Mouse (Mus musculus) c-Kit-positive CD71-positive TER-119-positive erythroid progenitor cells, embryonic 14.5 days (primary cell): ENCODE measurements around the gene Gpn2.

Experiments
- DNase-seq: peaks from one replicate; pipeline ENCODE4 v3.0.0-alpha.2; 2013; ENCODE audit warnings: low spot score

Gene Gpn2

DNA sequence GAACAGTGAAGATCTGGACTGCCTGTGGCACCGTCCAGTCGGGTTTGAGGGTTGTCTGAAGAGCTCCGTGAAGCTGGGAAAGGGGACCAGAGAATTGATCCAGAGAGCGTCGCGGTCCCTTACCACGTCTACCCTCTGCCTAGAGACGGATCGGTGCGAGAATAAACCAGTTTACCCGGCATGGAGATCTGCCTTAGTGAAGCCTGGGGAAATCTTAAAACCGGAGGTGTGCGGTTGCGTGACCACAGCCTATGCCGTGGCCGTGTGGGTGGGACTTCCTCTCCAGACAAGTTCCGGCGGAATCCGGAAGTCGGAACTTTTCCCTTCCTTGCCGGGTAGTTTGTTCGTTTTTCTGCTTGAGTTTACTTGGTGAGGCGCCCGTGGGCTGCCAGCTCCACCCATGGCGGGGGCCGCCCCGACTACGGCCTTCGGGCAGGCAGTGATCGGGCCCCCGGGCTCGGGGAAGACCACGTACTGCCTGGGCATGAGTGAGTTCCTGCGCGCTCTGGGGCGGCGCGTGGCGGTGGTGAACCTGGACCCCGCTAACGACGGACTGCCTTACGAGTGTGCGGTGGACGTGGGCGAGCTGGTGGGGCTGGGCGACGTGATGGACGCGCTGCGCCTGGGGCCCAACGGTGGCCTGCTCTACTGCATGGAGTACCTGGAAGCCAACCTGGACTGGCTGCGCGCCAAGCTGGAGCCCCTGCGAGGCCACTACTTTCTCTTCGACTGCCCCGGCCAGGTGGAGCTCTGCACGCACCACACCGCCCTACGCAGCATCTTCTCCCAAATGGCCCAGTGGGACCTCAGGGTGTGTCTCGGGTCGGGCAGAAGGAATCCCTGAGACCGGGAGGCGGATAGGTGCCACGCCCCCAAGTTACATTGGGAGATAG lies at the start of gene Gpn2:
Gene Gpn2 (plus strand): TSS at position 304 of the 893 bp plus-strand sequence.
- DNase-seq = peak; percentile 80

DNA sequence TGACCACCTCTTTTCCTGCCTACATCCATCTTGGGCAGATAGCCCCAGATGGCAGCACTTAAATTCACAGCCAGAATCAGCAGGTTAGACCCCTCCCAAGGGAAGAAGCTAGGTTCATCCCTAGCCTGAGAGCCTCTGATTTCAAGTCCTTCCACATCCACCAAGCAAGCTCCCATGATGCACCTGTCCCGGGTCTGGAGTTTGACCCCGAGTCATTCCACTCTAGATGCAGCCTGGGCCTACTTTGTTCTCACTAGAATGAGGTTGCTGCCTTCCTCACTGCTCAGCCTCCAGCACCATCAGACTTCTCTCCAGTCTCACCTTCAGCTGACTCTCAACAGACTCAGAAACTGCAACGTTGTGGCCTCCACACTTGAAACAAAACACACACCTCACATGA lies 48.1 kb upstream of the Gpn2 start:
- no peak for DNase-seq

DNA sequence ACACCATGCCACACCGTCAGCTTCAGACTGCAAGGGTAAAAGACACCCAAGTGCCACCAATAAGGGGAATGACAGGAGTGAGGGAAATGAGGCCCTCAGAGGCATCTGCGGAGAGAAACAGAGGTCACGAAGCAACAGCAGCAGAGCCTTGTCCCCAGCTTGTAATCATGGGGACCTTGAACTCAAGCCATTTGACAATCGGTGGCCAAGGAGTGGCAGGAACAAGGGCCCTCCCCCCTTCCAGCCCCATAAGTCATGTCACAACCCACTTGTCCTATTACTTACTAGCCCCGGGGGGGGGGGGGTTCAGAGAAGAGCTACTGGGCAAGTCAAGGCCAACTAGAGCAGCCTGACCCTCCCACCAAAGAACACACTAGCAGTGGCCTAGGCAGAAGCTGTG lies 47.5 kb upstream of the Gpn2 start:
- no peak for DNase-seq

DNA sequence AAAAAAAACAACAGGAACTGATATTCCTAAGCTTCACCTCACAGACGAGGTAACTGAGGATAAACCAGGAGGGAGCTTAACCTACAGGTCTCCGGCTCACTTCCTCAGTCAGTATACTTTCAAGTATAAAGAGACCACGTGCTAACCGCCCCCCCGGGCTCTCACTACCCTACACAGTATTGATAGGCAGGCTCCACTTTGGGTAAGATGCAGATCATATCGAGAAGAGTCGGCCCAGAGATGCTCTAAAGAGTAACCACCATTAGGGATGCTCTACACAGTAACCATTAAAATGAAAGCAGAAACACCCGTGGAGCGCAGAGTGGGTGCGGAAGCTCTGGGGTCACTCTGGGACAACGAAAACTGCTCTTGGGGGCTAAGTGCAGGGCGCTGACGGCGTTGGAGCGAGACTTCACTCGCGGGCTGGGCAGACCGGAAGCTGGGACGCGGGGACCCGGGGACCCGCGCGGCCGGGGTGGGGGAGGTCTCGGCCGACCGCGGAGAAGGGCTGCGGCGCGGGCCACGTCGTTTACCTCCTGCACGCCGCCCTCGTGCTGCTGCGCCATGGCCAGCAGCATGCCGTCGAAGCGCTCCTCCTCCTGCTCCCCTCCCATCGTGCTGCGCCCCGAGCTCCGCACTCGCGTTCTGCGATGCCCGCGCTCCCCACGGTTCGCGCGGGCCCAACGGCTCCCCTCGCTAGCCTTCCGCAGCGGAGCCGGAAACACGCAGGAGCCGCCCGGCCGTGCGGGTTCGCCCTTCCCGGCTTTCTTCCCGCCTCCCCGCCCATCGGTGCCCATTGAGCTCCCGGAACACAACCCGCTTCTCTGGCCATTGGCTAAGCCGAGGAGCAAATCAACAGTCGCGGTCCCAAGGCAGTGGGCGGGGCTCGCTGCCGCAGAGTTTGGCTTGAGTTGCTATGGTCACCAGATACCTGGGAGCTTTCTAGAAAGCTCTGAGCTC lies 38.6 kb upstream of the Gpn2 start, which contains the start of gene Nudc:
Gene Nudc (minus strand): TSS at position 725 of the 960 bp plus-strand sequence.
- peak; percentile 96 for DNase-seq

DNA sequence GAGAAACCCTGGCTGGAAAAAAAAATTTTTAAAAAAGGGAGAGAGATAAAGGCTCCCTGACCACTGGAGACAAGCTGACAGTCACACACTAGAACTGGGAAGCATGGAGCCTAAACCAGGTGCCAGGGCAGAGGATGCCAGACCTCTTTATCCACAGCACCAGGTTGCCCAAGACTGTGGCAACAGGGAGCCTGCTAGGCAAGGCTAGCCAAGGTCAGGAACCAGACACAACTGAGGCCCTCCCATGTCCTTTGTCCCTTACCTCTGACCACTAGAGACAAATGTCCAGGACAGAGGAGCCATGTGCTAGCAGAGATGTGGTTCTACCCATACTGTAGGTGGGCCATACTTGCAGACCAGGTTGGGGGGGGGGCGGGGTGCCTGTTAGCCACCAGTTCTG lies 32.1 kb upstream of the Gpn2 start:
- DNase-seq = no peak

DNA sequence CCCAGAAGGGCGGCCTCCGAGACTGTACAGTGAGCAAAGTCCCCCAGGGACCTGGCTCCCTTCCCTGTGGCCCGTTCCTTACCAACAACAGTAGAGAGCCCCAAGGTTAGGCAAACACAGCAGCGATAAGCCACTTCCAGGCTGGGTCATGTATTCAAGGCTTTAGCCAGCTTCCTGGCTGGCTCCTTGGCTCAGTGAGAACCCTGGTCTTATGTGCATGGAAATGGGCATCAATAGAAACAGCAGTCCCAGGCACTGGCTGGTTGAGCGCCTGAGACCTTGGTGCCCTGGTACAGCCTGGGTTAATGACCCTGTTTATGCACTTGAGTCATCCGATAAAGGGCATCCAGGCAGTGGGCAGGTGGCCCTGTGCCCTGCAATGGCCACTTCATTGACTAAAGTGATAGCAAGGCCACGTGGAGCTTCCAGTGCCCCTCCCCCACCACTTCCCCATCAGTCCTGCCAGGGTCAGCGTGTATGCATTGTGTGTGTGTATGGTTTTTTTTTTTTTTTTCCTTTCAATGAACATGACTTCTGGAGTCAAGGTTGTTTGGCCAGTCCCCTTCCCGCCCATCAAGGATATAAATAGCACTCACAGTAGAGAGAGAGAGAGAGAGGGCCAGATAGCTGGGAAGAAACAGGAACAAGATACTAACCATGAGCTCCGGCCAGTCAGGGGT lies 31.3 kb upstream of the Gpn2 start, which contains the start of gene Nr0b2:
Gene Nr0b2 (plus strand): TSS at position 609 of the 680 bp plus-strand sequence.
- DNase-seq = no peak

DNA sequence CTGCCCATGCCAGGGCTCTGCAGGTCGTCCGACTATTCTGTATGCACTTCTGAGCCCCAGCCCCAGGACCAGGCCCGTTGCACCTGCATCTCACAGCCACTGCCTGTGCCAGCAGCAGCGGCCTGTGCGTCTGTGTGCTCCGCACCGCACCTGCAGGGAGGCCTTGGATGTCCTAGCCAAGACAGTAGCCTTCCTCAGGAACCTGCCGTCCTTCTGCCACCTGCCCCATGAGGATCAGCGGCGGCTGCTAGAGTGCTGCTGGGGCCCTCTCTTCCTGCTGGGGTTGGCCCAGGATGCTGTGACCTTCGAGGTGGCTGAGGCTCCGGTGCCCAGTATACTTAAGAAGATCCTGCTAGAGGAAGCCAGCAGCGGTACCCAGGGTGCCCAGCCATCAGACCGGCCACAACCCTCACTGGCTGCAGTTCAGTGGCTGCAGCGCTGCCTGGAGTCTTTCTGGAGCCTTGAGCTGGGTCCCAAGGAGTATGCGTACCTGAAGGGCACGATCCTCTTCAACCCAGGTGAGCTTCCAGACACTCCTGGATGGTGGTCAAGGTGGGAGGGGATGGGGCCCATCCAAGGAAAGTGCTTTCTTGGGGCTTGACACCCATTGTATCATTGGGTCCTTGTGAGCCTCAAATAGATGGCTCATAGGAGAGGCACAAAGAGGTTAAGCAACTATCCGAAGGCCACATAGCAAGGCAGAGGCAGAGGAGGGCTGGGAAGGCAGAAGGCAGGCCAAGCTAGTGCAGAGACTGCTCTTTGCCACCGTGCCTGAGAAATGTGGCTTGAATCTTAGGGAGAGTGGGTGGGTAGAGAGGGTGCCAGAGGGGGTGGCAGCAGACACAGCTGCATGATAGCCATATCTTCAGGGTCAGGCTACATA lies 30.5 kb upstream of the Gpn2 start:
- no peak for DNase-seq

DNA sequence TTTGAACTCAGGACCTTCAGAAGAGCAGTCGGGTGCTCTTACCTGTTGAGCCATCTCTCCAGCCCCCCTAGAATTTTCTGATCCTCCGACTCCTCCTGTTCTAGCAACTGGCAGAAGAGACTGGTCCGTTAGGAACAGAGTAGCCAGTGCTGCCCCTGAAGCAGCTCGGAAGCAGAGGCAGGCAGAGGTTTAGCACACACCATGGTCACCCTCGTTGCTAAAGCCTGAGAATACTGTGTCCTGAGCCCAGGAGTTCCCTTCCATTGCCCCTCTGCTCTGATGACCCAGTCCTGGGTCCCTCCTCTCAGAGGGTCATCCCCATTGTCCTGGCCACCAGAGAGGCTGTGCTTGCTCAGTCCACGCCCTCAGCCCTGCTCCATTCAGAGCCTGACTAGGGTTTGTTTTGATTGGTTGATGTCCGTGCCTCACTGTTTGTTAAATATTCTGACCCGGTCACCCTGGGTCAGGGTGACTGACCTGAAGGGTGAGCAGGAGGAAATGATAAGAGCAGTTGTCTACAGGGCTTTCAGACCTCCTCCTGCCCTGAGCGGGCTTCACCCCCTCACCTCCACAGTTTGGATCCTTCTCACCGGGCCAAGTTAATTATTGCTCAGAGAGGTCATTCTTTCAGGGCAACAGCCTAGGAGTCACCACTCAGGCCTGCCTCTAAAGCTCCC lies 27.0 kb upstream of the Gpn2 start:
- DNase-seq = no peak

DNA sequence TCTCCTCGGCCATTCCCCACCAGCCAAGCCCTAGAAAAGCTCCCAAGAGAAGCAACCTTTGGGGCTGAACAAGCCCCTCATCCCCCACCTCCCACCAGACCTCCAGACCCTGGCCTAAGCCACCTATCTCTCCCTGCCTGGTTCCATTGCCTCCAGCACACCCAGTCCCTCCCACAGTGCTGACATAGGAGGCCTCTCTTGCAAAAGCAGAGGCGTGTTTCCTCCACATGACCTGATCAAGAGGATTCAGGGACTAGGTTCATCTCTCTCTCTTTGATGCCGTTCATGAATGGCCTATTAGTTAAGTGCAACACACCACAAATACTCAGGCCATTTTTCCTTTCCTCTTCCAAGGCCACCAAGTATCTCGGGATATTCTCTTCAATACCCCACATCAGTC lies 24.3 kb upstream of the Gpn2 start:
- DNase-seq = no peak

DNA sequence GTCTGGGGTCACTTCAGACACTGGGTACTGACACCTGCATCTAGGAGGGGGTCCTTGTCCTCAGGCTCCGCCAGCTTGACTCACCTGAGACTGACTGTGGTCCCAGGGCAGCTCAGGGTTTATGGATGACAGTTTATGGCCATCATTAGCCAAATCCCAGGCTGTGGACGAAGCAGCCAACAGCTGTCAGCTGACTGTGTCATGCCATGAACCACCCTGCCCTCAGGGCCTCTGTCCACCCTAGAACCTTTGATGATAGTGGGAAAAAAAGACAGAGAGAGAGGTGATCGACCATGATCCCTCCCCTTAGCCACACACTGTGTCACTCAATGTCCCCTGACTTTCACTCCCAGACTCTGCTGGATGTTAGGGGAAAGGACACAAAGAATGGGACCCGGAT lies 22.5 kb upstream of the Gpn2 start:
- DNase-seq = no peak

DNA sequence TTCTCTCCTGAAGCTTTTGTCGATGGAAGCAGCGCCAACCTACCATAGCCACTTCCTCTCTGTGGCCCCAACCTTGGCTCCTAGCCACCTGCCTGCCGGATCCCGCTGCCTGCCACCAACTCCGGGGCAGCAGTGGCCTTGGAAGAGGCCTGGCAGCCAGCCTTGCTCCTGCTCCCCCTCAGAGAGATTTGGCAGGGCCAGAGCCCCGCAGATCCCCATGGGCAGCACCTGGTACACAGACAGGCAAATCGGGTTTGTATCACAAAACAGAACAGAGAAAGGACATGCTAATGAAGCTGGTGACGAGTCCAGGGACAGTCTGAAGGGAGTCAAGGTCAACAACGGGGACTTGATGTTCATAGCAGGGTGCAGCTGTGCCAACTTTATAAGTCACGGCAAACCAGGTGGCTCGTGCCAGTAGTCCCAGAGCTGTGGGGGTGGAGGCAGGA lies 21.0 kb upstream of the Gpn2 start:
- no peak for DNase-seq

DNA sequence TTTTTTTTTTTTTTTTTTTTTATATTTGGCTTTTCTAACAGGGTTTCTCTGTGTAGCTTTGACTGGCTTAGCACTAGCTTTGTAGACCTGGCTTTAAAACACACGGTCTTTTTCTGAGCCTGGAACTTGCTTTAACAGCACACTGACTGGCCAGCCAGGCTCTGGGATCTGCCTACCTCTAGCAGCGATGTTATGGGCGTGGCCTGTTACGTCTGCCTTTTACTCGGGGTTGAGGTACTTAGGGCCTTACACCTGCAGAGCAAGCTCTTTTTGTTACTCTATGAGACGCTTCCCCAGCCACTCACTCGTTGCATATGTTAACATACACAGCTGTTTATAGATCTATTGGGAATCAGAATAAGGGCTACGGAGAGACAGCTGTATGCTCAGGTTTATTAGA lies 16.9 kb upstream of the Gpn2 start:
- DNase-seq = no peak

DNA sequence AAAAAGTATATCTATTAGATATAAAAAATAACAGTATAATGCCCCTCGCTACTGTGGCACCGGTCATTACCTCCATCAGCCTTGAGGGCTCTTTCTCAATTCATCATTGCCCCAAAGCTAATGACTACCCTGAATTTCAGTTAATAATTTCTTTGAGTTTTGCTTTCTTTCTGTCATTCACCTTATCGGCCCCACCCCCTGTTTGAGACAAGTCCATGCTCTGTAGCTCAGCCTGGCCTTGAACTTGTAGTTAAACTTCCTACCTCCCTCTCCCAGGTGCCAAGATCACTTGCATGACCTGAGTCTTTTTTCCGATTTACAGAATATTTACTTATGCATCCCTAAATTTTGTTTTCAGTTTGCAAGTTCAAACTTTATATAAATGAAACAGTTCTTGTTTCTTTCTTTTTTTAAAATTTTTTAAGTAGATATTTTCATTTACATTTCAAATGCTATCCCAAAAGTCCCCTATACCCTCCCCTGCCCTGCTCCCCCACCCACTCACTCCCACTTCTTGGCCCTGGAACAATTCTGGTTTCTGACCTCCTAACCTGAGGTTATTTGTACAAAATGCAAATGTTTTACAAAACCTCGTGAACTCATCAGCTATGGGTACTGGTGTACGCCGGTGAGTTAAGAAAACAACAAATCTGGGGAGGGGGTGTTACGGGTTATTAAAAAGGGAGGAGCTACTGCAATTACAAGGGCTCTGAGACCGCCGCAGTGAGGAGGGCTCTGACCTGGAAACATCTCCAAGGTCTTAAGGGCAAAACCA lies 14.7 kb upstream of the Gpn2 start:
- no peak for DNase-seq

DNA sequence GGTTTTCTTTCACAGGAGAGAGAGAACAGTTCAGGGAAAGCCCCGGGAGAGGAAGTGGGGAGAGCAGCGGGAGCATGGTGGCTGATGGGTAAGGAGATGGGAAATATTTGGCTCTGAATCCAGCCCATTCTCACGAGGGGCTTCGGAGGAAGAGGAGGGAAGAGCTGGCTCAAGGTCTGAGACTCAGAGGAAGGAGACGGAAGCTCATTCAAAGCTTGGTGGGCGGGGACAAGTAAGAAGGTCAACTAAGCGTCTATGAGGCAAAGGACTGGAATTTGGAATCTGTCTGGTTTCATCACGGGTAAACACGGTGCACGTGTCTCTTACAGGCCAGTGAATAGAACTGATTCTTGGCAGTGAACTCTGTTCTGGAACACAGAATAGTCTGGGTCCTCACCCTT lies 14.1 kb upstream of the Gpn2 start:
- DNase-seq = no peak

DNA sequence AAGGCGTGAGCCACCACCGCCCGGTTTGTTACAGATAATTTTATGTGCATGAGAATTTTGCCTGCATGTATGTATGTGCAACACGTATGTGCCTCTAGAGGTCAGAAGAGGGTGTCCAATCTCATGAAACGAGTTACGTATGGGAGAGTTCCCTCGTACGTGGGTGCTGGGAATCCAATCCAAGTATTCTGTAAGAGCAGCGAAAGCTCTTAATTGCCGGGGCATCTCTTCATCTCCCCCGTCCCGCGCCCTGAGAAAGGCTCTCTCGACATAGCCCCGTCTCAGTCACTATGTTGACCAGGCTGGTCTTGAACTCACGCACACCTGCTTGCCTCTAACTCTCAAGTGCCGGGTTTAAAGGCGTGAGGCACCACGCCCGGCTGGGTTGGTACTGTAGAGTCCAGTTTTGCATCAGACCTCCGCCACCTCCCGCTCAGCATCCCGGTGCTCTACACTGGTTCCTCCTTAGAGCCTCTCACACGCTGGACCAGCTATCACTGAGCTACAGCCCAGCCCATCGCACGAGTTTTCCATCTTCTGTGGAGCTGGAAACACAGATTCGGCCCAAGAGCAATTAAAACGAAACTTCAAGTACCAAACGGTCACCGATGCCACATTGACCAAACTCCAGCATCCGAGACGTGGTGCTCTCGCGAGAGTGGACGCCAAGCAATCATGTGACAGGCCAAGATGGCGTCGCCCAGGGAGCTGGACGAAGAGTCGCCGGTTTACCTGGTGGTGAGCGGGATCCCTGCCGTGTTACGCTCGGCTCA lies 9.9 kb upstream of the Gpn2 start, which contains the start of gene Gpatch3:
Gene Gpatch3 (plus strand): TSS at position 676 of the 773 bp plus-strand sequence.
- peak; percentile 90 for DNase-seq

DNA sequence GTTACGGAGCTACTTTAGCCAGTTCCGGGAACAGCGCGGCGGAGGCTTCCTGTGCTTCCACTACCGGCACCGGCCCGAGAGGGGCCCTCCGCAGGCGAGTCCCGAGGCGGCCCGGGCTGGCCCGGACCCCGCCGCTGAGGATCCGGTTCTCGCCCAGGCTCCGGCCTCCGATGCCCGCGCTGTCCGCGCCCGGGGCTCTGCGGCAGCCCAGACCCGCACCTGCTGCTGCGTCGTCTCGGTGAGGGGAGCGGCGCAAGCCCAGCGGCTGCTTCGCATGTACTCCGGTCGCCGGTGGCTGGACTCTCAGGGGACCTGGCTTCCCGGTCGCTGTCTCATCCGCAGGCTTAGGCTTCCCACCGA lies 9.3 kb upstream of the Gpn2 start:
- DNase-seq = no peak

DNA sequence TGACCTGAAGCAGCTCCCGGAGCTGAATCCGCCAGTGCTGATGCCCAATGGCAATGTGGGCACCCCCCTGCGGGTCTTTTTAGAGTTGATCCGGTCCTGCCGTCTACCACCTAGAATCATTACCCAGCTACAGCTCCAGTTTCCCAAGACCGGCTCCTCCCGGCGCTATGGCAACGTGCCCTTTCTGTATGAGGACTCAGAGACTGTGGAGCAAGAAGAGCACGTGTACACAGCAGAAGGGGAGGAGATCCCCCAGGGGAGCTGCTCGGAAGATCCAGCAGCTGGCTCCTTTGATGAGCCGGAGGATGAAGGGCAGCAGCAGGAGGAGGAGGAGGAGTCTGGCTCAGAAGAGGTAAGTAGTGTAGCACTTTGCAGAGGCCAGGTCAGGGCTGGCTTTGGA lies 6.2 kb upstream of the Gpn2 start:
- no peak for DNase-seq

DNA sequence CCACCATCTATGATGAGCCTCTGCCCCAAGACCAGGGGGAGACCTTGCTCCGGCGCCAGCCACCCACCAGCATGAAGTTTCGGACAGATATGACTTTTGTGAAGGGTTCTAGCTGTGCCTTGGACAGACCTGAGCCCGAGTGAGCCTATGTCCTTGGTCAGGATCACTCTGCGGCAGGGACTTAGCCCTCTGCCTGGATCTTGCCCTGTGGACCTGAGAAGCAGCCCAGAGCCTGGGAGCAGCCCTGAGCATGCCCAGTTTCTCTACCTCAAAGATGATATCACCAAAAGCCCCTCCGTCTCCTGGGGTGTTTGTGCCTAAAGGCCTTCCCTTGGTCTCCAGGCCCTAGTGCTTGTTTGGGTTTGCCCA lies 488 bp upstream of the Gpn2 start:
- no peak for DNase-seq

DNA sequence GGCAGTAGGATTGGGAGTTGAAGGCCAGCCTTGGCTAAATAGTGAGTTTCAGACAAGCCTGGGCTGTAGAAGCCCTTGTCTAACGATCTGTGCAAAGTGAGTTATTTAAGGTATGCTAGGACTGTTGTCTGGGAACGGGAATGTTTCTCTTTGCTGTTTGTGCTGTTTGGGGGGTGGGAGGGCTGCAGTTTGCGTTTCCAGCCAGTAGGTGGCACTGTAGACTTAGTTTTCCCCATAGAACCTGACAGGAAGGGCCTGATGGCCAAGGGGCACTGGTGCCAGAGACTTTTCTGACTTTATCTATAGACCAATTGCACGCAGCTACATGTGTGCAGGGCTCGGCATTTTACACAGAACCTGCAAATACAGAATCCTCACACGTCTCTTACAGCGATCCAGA lies 8.4 kb downstream of the Gpn2 start:
- peak; percentile 60 for DNase-seq
